Mouse (Mus musculus) kidney, embryonic 14.5 days (tissue): ENCODE data around the gene Heatr1. TPM values are rescaled to one million over a fixed set of nuclear protein-coding genes. Genes with fewer than 3 reads are reported as not detected.
"Not testable (repeated sequence)": the region's sequence is repeated elsewhere in the genome, so short reads cannot be mapped to it uniquely, and the experiment has no call there.

Experiments
- ATAC-seq: fragments of 200-750 bp; cut with Nextera tagmentation; 2 replicates; pipeline ENCODE4 v1.8.0; 2017; ENCODE audit warnings: moderate number of reproducible peaks, mild to moderate bottlenecking, moderate TSS enrichment, moderate library complexity; ENCODE audit not compliant: low FRiP score, low TSS enrichment
- H3K27ac ChIP-seq: fragments of 300-500 bp; sonication (generic); 2 replicates; pipeline ENCODE4 v1.5.1; 2014; ENCODE audit warnings: low read depth, mild to moderate bottlenecking, low read length, moderate library complexity, mixed read lengths
- H3K27me3 ChIP-seq: fragments of 300-500 bp; sonication (generic); 2 replicates; pipeline ENCODE4 v1.6.1; 2014; ENCODE audit warnings: mild to moderate bottlenecking, low read length; ENCODE audit not compliant: control insufficient read depth, insufficient read depth
- H3K36me3 ChIP-seq: fragments of 300-500 bp; sonication (generic); 2 replicates; pipeline ENCODE4 v1.6.1; 2014; ENCODE audit warnings: low read length, mixed read lengths; ENCODE audit not compliant: control insufficient read depth, insufficient read depth
- H3K4me1 ChIP-seq: fragments of 300-500 bp; sonication (generic); 2 replicates; pipeline ENCODE4 v1.6.1; 2014; ENCODE audit warnings: low read length, mixed read lengths; ENCODE audit not compliant: control insufficient read depth, insufficient read depth
- H3K4me2 ChIP-seq: fragments of 300-500 bp; sonication (generic); replicated peaks from 2 replicates; pipeline ENCODE4 v1.6.1; 2014; ENCODE audit warnings: low read depth, mild to moderate bottlenecking, low read length
- H3K4me3 ChIP-seq: fragments of 300-500 bp; sonication (generic); 2 replicates; pipeline ENCODE4 v1.5.1; 2014; ENCODE audit warnings: mild to moderate bottlenecking, low read length
- H3K9ac ChIP-seq: fragments of 300-500 bp; sonication (generic); 2 replicates; pipeline ENCODE4 v1.6.1; 2014; ENCODE audit warnings: low read depth, mild to moderate bottlenecking, low read length, moderate library complexity
- H3K9me3 ChIP-seq: fragments of 300-500 bp; sonication (generic); 2 replicates; pipeline ENCODE4 v1.6.1; 2016; ENCODE audit warnings: low read length; ENCODE audit not compliant: control insufficient read depth
- WGBS: fragments of 180-500 bp; shearing (Covaris S2); extraction: QIAGEN DNeasy Blood & Tissue Kit; methylation state at CpG from one replicate; pipeline ENCODE4 v1.1.7; 2014; 5-methylcytosine and 5-hydroxymethylcytosine counted together
- polyA plus RNA-seq: library from polyadenylated mRNA; unstranded; fragments of >200 nt; fragmentation: Nextera tagmentation; extraction: Ambion mirVana; gene quantifications from 2 replicates; pipeline ENCODE4 v1.2.1, GENCODE M21; 2014

Gene Heatr1
- polyA plus RNA-seq, 1 experiment from 2014 or later: 37.2 TPM

DNA sequence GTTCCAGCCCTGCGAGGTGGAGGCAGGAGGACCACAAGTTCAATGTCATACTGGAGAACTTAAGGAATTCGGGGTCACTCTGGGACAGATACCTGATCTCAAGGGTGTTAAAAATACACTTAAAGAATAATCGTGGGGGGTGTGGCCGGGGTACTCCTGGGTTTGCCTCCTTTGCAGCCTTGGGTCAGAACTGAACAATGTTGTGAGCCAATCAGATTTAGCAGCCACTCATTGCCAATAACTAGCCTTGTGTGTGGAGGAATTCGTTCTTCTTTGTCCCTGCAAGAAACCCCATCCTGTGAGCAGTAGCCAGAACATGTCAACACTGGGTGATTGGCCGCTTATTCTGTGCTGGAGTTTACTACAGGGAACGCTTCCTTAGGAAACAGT lies 66.9 kb downstream of the Heatr1 start:
- Histone ChIP-seq H3K4me1 (no peaks in the 10 kb centered on the region), H3K9ac (peak overlapping the region; percentile 77), H3K9me3 (no peaks in the 10 kb centered on the region), H3K36me3 (no peaks in the 10 kb centered on the region), H3K27me3 (no peaks in the 10 kb centered on the region), H3K4me2 (peak overlapping the region; percentile 79), H3K27ac (no peak overlapping the region), H3K4me3 (peak overlapping the region; percentile 77)
- no peak for ATAC-seq
- 4% methylated on average over 7 of the region's 7 CpGs for WGBS

DNA sequence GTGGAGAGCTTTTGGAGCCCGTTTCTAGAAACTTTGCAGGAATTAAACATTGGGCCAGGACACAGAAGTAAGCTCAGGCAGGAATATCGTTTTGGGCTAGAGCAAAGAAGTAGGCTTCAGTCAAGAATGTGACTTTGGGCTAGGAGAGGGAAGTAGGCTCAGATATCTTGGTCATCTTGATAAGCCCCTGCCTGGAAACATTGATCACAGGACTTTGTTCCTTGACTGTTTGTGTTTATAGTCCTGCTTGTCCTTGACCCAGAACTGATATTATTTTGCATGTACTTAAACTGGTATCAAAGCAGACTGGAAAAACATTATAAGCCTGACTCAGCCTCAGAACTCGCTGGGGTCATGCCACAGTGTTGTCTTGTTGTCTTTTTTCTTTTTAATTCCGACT lies 67.8 kb downstream of the Heatr1 start:
- Histone ChIP-seq H3K36me3 (no peaks in the 10 kb centered on the region), H3K27me3 (no peaks in the 10 kb centered on the region), H3K27ac (no peak overlapping the region), H3K4me3 (no peak overlapping the region), H3K4me2 (no peak overlapping the region), H3K9me3 (no peaks in the 10 kb centered on the region), H3K9ac (no peak overlapping the region), H3K4me1 (no peaks in the 10 kb centered on the region)
- WGBS: 76% methylated on average over 4 of the region's 4 CpGs
- ATAC-seq: no peak

DNA sequence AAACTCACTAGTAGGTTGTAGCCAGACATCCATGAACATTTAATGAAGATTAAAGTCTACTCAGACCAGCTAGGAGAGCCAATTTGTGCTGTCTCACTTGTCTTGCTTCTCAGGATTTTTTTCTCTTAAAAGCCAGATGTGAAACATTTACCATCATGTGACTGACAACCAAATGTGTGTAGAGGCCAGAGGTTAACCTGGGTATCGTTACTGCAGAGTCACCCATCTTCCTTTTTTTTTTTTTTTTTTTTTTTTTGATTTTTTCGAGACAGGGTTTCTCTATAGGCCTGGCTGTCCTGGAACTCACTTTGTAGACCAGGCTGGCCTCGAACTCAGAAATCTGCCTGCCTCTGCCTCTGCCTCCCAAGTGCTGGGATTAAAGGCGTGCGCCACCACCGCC lies 69.3 kb downstream of the Heatr1 start:
- H3K4me3 ChIP-seq, H3K4me2 ChIP-seq, H3K27me3 ChIP-seq, ATAC-seq, H3K9ac ChIP-seq, H3K27ac ChIP-seq, H3K9me3 ChIP-seq, H3K36me3 ChIP-seq, H3K4me1 ChIP-seq: not testable (repeated sequence)
- 82% methylated on average over 6 of the region's 6 CpGs for WGBS

DNA sequence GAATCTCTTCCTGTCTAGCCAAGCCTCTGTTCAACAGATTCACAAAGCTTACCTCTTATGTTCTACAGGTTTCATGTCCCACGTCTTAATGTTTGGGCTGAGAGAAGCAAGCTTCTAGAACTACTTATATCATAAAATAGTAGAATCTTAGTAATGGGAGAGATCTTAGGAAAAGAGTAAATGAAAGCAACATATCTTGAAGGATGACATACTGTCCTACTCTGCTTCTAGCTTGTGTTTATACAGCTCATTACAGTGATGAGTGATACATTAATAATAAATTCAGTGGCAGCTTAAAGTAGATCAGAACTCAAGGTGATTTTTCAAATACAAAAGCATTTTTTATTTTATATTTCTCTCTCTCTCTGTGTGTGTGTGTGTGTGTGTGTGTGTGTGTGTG lies 70.0 kb downstream of the Heatr1 start, which contains the start of gene Lgals8:
Gene Lgals8 (minus strand): TSS at position 101 of the 400 bp plus-strand sequence.
- H3K9me3 ChIP-seq: no peaks in the 10 kb centered on the region
- H3K27ac ChIP-seq: no peak within 1 kb of the TSS
- H3K36me3 ChIP-seq: no peaks in the 10 kb centered on the region
- no peak within 1 kb of the TSS for H3K9ac ChIP-seq
- no peak within 1 kb of the TSS for H3K4me2 ChIP-seq
- no peak within 1 kb of the TSS for H3K4me3 ChIP-seq
- 85% methylated on average over 1 of the region's 1 CpGs for WGBS
- H3K4me1 ChIP-seq: no peaks in the 10 kb centered on the region
- ATAC-seq: no peak
- H3K27me3 ChIP-seq: no peaks in the 10 kb centered on the region

DNA sequence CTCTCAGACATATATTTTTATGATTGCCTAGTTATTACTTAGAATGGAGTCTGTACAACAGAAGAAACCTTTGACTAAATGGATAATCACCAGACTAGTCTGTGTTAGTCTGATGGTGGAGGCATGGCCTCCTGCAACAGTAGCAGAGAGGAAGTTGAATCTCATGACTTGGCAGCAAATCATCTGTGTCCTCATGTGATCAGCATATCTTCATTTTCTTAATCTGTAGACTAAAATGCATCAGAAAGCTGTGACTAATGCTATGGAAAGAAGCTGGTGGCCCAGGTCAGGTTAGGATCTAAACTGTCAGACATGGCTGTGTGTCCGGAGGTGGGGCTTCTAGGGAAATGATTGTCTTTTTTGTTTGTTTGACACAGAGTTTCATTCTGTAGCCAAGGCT lies 73.7 kb downstream of the Heatr1 start:
- no peak for ATAC-seq
- H3K27me3 ChIP-seq: no peaks in the 10 kb centered on the region
- no peaks in the 10 kb centered on the region for H3K36me3 ChIP-seq
- no peaks in the 10 kb centered on the region for H3K4me1 ChIP-seq
- 83% methylated on average over 1 of the region's 1 CpGs for WGBS
- H3K4me3 ChIP-seq: no peak overlapping the region
- H3K9ac ChIP-seq: no peak overlapping the region
- H3K9me3 ChIP-seq: no peaks in the 10 kb centered on the region
- no peak overlapping the region for H3K27ac ChIP-seq
- no peak overlapping the region for H3K4me2 ChIP-seq

DNA sequence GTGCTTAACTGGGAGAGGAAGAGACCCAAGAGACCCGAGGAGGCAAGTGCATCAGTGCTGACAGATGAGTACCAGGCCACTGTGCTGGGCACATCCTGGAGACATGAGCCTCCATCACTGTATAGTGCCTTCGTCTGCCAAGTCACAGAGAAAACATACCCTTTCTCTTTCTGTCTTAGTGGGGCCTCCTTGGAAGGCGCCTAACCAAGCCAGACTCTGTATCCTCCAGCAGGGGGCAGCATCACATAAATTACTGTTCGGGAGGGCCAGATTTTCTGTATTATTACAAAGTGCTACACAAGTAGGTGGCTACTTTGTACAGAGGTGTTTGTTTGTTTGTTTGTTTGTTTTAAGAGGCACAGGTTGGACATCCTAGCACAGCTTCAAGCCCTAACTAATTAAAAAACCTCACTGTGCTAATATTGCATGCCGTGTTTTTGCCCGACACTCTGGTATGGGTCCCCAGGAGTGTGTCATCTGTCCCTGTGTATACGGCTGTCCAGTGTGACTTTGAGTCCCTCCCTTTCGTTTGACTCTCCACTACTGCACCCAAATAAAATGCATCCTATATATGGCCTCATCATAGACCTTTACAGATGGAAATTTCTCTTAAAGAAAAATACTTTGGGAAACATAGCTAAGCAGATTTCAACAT lies 79.0 kb downstream of the Heatr1 start:
- Histone ChIP-seq H3K27me3 (no peaks in the 10 kb centered on the region), H3K36me3 (no peaks in the 10 kb centered on the region)
- WGBS: 38% methylated on average over 8 of the region's 8 CpGs

DNA sequence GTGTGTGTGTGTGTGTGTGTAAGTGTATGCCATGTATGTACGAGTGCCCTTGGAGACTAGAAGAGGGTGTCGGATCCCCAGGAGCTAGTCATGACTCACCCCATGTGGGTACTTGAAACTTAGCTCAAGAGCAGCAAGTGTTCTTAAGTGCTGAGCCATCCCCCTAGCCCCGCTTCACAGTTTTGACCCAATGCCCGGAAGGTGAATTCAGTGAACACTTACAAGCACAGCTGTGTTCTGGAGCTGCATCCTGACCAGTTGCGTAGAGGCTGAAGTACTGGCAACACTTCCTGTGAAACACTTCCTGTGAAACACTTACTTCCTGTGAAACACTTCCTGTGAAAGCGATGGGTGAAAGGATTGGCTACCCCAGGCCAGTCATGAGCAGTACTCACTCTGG lies 80.4 kb downstream of the Heatr1 start:
- no peaks in the 10 kb centered on the region for H3K4me1 ChIP-seq
- ATAC-seq: no peak
- H3K4me2 ChIP-seq: no peak overlapping the region
- H3K9me3 ChIP-seq: no peaks in the 10 kb centered on the region
- H3K4me3 ChIP-seq: no peak overlapping the region
- H3K27ac ChIP-seq: no peak overlapping the region
- WGBS: 88% methylated on average over 6 of the region's 6 CpGs
- H3K9ac ChIP-seq: no peak overlapping the region
- no peaks in the 10 kb centered on the region for H3K27me3 ChIP-seq
- no peaks in the 10 kb centered on the region for H3K36me3 ChIP-seq

More for the DNA sequence above, 79.0 kb downstream of the Heatr1 start:
- Histone ChIP-seq H3K9ac (no peak overlapping the region), H3K9me3 (no peaks in the 10 kb centered on the region), H3K27ac (no peak overlapping the region), H3K4me2 (no peak overlapping the region), H3K4me1 (no peaks in the 10 kb centered on the region), H3K4me3 (no peak overlapping the region)
- ATAC-seq: peak; percentile 71

DNA sequence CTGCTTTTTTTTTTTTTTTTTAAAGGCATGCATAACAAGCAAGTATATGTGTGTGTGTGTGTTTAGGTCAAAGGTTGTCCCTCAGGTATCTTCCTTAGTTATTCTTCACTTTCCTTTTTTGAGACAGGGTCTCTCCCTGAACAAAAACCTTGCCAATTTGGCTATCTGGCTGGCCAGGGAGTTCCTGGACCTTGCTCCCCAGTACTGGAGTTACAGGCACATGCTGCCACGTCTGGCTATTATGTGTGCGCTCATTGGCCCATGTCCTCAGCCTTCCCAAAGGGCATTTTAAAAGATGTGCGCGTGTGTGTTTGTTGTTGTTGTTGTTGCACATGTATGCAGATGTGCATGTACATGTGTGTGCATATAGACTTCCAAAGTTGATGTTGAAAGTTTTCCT lies 82.1 kb downstream of the Heatr1 start:
- ATAC-seq: no peak
- H3K27me3 ChIP-seq: no peaks in the 10 kb centered on the region
- no peak overlapping the region for H3K4me3 ChIP-seq
- 75% methylated on average over 4 of the region's 4 CpGs for whole genome bisulfite sequencing
- no peak overlapping the region for H3K9ac ChIP-seq
- H3K9me3 ChIP-seq: no peaks in the 10 kb centered on the region
- no peaks in the 10 kb centered on the region for H3K4me1 ChIP-seq
- no peak overlapping the region for H3K27ac ChIP-seq
- no peak overlapping the region for H3K4me2 ChIP-seq
- no peaks in the 10 kb centered on the region for H3K36me3 ChIP-seq

DNA sequence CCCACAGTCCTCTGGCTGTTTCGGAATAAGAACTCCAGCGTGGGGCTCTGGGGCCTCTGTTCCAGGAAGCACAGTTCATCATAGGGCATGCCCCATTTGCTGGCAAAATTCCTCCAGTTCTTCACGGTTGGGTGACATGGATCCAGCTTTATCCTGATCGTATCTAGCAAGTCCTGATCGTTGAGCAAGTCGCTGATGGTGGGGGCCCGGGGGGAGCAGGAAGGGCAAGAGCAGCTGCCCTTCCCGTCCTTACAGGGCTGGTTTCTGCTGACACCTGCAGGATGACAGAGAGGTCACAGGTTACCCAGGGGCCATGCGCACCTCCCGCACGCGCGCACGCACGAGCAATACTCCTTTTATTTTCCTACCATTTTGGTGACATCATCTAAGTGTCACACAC lies 83.5 kb downstream of the Heatr1 start:
- ATAC-seq: peak; percentile 46
- Histone ChIP-seq H3K36me3 (no peaks in the 10 kb centered on the region), H3K9me3 (no peaks in the 10 kb centered on the region), H3K9ac (no peak overlapping the region), H3K4me2 (no peak overlapping the region), H3K27me3 (no peaks in the 10 kb centered on the region), H3K27ac (no peak overlapping the region), H3K4me3 (no peak overlapping the region), H3K4me1 (no peaks in the 10 kb centered on the region)
- 48% methylated on average over 15 of the region's 15 CpGs for WGBS
